Mouse (Mus musculus) macrophage (primary cell): ENCODE data around the gene Tomm7. TPM values are rescaled to one million over a fixed set of nuclear protein-coding genes. Genes with fewer than 3 reads are reported as not detected.

ENCODE experiments used
- H3K27ac ChIP-seq: fragments of 350-480 bp; formaldehyde crosslinking; 2 replicates; pipeline ENCODE4 v1.9.0; 2021
- H3K36me3 ChIP-seq: fragments of 350-480 bp; formaldehyde crosslinking; 2 replicates; pipeline ENCODE4 v1.9.0; 2021; ENCODE audit errors: inconsistent target
- H3K4me3 ChIP-seq: fragments of 350-480 bp; formaldehyde crosslinking; 2 replicates; pipeline ENCODE4 v1.9.0; 2021; ENCODE audit errors: inconsistent target
- H3K79me2 ChIP-seq: fragments of 350-480 bp; formaldehyde crosslinking; 2 replicates; pipeline ENCODE4 v1.9.0; 2021; ENCODE audit errors: inconsistent target
- WGBS: methylation state at CpG from one replicate; pipeline ENCODE4 v1.1.7; 2026; ENCODE audit warnings: inconsistent platforms; ENCODE audit not compliant: missing documents; 5-methylcytosine and 5-hydroxymethylcytosine counted together
- polyA plus RNA-seq: library from polyadenylated mRNA; stranded (reverse); fragments of 250-400 nt; gene quantifications from 3 replicates; pipeline ENCODE4 v1.2.4, GENCODE M21; 2018; ENCODE audit warnings: inconsistent platforms

Gene Tomm7
- polyA plus RNA-seq, 1 experiment from 2014 or later = 30.7 TPM

DNA sequence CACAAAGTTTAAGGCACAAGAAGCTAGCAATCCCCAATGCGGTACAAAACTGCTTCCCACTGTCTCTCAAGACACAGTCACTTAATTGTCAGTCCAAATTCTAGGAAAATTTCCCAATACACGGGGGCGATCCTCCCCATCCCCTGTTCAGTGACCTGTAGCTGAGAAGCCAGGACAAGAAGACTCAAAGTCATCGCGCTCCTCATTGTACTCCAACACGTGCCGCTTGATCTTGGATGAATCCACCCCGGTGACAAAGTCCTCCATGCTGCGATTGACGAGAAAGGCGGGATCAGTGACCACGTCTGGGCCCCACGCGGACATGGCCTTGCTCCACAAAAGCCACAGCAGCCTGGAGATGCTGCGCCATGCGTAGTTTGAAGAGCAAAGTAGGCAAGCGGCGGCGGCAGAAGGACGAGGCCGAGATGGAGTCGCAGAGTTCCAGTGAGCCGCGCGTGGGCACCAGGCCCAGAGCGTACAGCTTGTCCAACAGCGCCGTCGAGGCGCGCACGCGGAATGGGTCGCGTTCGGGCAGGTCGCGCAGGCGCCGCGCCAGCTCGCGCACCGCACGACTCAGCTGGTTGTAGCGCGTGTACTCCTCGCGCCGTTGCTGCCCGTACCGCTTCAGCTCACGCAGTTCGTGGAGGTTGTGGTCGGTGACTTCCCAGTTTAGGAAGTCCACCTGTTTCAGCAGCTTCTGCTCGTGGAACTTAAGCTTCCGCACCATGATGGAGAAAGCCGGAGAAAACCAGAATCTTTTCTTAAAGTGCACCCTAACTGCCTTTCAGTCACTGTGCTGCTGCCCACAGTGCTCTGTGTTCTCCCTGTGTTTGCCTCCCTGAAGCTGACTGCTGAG is 12.8 kb downstream of the Tomm7 start:
- H3K79me2 ChIP-seq = no peaks in the 10 kb centered on the region
- no peaks in the 10 kb centered on the region for H3K36me3 ChIP-seq
- no peak overlapping the region for H3K4me3 ChIP-seq
- 51% methylated on average over 58 of the region's 58 CpGs for WGBS
- H3K27ac ChIP-seq = no peak overlapping the region

DNA sequence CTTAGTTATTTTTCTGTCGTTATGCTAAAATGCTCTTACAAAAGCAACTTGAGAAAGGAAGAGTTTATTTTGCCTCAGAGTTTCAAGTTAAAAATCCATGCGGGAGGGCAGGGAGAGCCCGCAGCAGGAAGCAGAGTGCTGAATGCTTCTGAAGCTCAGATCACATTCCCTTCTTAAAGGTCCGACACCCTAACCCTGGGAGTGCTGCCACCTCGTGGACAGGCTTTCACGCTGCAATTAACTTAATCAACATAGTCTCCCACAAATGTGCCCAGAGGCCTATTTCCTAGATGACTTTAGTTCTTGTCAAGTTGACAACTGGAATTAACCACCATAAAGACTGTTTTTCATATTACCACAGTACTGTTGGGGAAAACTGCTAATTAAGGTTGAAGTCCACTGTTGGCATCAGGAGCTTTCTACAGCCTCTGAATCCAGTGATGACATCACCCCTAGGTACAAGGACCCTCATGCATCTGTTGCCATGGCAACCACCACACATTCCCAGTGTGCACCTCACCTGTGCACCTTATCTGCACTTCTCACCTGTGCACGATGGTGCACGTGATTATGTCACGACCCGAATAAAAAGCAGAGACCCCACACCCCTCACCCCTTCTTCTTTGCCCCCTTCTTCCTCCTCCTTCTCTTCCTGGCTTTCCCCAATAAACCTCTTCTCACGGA is 17.5 kb downstream of the Tomm7 start:
- Histone ChIP-seq H3K79me2 (no peaks in the 10 kb centered on the region), H3K27ac (no peak overlapping the region), H3K36me3 (no peaks in the 10 kb centered on the region), H3K4me3 (no peak overlapping the region)
- 50% methylated on average over 11 of the region's 11 CpGs for WGBS

GRCm38 (mm10) chr5:23824171-23824733 is 19.7 kb downstream of the Tomm7 start:
- no peaks in the 10 kb centered on the region for H3K36me3 ChIP-seq
- no peak overlapping the region for H3K27ac ChIP-seq
- no peaks in the 10 kb centered on the region for H3K79me2 ChIP-seq
- no peak overlapping the region for H3K4me3 ChIP-seq
- WGBS = 87% methylated on average over 8 of the region's 8 CpGs

DNA sequence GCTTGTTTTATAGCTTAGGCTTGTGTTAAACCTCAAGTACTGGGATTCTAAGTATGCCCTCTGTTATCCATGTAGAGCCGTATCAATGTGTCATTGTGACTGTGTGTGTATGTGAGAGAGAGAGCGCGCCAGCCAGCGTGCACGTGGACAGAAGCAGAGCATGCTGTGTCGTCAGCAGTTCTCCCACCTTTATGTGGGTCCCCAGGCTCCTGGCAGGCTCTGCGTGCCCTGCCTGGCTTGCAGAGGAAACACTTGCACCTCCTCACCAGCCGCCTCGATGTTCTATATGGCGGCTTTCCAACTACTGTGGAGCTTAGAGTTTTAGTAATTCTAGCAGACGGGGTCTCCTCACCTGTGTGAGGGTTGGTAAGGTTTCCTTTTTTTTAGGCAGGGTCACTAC is 21.7 kb downstream of the Tomm7 start:
- no peak overlapping the region for H3K27ac ChIP-seq
- 0 out of 2 replicates have a peak, but pooled peaks cover 6% of the 10 kb centered on the region for H3K36me3 ChIP-seq
- no peak overlapping the region for H3K4me3 ChIP-seq
- no peaks in the 10 kb centered on the region for H3K79me2 ChIP-seq
- 75% methylated on average over 11 of the region's 11 CpGs for WGBS

DNA sequence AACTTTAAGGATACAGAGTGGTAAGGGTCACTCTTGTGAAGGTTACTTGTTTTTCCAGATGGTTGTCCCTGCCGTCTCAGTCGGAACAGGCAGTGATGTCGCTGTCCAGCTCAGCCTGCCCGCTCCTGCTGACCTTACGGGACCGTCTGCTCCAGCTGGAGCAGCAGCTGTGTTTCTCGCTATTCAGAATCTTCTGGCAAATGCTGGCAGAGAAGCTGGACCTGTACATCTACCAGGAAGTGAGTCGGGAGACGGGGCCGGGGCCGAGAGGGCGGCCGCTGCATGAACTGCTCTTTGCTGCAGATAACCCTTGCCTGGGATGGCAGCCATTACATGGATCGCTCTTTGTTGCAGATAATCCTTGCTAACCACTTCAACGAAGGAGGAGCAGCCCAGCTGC is 27.3 kb downstream of the Tomm7 start:
- Histone ChIP-seq H3K27ac (no peak overlapping the region), H3K36me3 (peaks cover 44% of the 10 kb centered on the region; the same call in 1 of the 2 replicates), H3K79me2 (no peaks in the 10 kb centered on the region), H3K4me3 (no peak overlapping the region)
- WGBS = 93% methylated on average over 15 of the region's 15 CpGs

DNA sequence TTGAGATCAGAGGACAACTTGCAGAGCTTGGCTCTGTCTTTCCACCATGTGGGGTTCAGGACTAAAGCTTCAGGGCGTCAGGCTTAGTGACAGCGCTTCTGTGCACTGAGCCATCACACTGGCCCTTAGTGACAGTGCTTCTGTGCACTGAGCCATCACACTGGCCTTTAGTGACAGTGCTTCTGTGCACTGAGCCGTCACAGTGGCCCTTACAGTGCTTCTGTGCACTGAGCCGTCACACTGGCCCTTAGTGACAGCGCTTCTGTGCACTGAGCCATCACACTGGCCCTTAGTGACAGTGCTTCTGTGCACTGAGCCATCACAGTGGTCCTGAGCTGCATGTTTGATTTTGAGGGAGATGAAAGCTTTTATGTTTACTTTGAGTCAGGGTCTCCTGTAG is 29.1 kb downstream of the Tomm7 start:
- Histone ChIP-seq H3K27ac (no peak overlapping the region), H3K4me3 (no peak overlapping the region), H3K36me3 (peaks cover 53% of the 10 kb centered on the region; the same call in 1 of the 2 replicates), H3K79me2 (no peaks in the 10 kb centered on the region)
- WGBS = 93% methylated on average over 5 of the region's 5 CpGs

DNA sequence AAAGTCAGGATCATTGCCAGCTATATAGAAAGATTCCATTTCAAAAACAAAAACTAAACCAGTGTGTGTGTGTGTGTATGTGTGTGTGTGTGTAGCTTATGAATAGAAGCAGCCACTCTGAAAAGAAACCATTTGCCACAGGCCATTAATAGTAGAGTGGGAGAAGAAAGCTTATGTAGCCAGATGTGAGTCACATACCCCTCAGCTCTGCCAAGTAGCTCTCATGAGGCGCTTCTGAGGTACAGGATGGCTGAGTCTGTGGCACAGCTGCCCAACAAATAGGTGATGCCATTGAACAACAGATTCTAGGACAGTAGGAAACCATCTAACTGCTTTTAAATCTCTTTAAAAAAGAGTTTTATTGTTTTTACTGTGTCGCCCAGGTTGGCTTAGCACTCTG is 51.2 kb downstream of the Tomm7 start:
- H3K4me3 ChIP-seq = no peak overlapping the region
- H3K27ac ChIP-seq = no peak overlapping the region
- WGBS = 95% methylated on average over 2 of the region's 2 CpGs
- H3K36me3 ChIP-seq = peaks cover 16% of the 10 kb centered on the region; the same call in 1 of the 2 replicates
- peaks cover 10% of the 10 kb centered on the region for H3K79me2 ChIP-seq

DNA sequence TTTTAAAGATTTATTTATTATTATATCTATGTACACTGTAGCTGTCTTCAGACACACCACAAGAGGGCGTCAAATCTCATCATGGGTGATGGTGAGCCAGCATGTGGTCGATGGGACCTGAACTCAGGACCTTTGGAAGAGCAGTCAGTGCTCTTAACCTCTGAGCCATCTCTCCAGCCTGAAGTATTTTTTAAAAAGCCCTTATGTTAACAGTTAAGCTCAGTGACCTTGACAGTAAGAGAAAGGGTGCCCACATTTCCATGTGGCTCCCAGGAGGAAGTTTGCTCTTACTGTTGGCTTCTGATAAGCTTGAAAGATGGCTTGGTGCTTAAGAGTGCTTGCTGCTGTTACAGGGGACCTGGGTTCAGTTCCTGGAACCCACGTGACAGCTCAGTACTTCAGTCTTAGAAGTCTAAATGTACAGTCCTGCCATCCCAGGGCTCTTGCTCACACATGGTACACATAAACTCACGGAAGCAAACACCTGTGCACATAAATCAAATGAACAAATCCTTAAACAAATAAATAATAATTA is 54.8 kb downstream of the Tomm7 start:
- Histone ChIP-seq H3K4me3 (no peak overlapping the region), H3K36me3 (no peaks in the 10 kb centered on the region), H3K27ac (no peak overlapping the region), H3K79me2 (peaks cover 10% of the 10 kb centered on the region)
- WGBS = 87% methylated on average over 4 of the region's 4 CpGs

Other genes with a start within 250 kb of the Tomm7 start
- gene Srpk2, start 159.5 kb downstream of the Tomm7 start, polyA plus RNA-seq = 17.2 to 23.3 TPM (median 20.3 TPM) in 3 replicates
- gene Pus7, start 60.5 kb downstream of the Tomm7 start, polyA plus RNA-seq = 3.6 to 17.8 TPM (median 7.1 TPM) in 3 replicates
- gene Rint1, start 56.5 kb downstream of the Tomm7 start, polyA plus RNA-seq = 5.2 to 8.4 TPM (median 6.9 TPM) in 3 replicates
- gene Fam126a, start 186.5 kb upstream of the Tomm7 start, polyA plus RNA-seq = 26.1 to 41.3 TPM (median 35.1 TPM) in 3 replicates